Mouse (Mus musculus) erythroblast, embryonic 14.5 days (primary cell): Measurements from ENCODE around the gene Igfbp3.

Experiments used
- GATA1 ChIP-seq: IDR thresholded peaks from 2 replicates; pipeline ENCODE4 v1.6.1; 2012; ENCODE audit warnings: low read length, inconsistent platforms, mixed read lengths
- TAL1 ChIP-seq: IDR thresholded peaks from 3 replicates; pipeline ENCODE4 v1.6.1; 2012; ENCODE audit warnings: low read length, inconsistent platforms, mixed read lengths

DNA sequence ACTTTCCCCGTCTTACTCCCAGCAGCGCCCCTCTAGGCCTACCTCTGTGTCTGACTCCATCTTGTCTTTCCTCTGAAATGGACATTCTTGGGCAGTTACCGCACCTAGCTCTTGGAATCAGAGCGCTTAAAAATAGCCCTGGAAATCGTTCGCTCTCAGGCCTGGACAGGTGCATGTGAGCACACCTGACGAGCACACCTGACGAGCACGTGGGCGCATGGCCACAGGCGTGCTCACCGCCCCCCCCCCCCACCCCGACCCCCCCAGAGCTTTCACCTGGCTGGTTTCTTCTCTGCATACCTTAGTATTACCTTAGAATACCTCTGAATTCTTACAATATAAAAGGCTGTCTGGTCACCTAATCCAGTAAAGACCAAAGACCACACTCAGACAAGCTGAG, 25.3 kb downstream of the Igfbp3 start, which contains the start of gene Gm11985:
- TF ChIP-seq TAL1 (no peak), GATA1 (no peak)
